Mouse (Mus musculus) adrenal gland, postnatal 4 days (tissue): ENCODE data around the gene Suds3. TPM values are rescaled to one million over a fixed set of nuclear protein-coding genes. Genes with fewer than 3 reads are reported as not detected.

Experiments
- DNase-seq, 2 experiments: peaks; one replicate each; pipeline ENCODE4 v3.0.0; 2021 to 2022; ENCODE audit warnings: low spot score in 2 of 2, mixed read lengths in 2 of 2
- total RNA-seq, 2 experiments: library from RNA; stranded (reverse); gene quantifications; 2 replicates each; pipeline ENCODE4 v1.2.3; 2021

Suds3 gene
- total RNA-seq, 2 experiments from 2014 or later: 97.0 to 108 TPM

GRCm38 (mm10) chr5:117061251-117061650, 54.7 kb downstream of the Suds3 start:
- DNase-seq: no peak

- DNase-seq: no peak
Observed at GRCm38 (mm10) chr5:117060484-117061130, 55.3 kb downstream of the Suds3 start.

- no peak for DNase-seq
Observed at GRCm38 (mm10) chr5:117049940-117050339, 66.0 kb downstream of the Suds3 start.

GRCm38 (mm10) chr5:117045101-117045500, 70.8 kb downstream of the Suds3 start:
- no peak for DNase-seq

- no peak for DNase-seq
Observed at GRCm38 (mm10) chr5:117042661-117043060, 73.3 kb downstream of the Suds3 start.

Other genes with a start within 250 kb of the Suds3 start
- gene Taok3, start 4.0 kb upstream of the Suds3 start, total RNA-seq: 10 to 100 TPM; 39.3 to 39.5 TPM
- gene Pebp1, start 171.5 kb upstream of the Suds3 start, total RNA-seq: 1,000 to 10,000 TPM in 1 of 2 experiments, 100 to 1,000 TPM in 1; 992 to 1,042 TPM
- 10 to 100 TPM; 48.3 to 51.8 TPM for gene Vsig10, start 203.0 kb upstream of the Suds3 start, total RNA-seq
- 100 to 1,000 TPM; 116 to 122 TPM for gene Wsb2, start 241.2 kb upstream of the Suds3 start, total RNA-seq